Mouse (Mus musculus) gastrocnemius, adult 2 months (tissue): ENCODE measurements around the gene Capg. TPM values are rescaled to one million over a fixed set of nuclear protein-coding genes. Genes with fewer than 3 reads are reported as not detected.

Source experiments
- DNase-seq: peaks from one replicate; pipeline ENCODE4 v3.0.0; 2022
- H3K27ac ChIP-seq: fragments of 200-600 bp; 2 replicates; pipeline ENCODE4 v1.8.1; 2022; ENCODE audit warnings: mild to moderate bottlenecking
- H3K4me3 ChIP-seq: fragments of 200-600 bp; 2 replicates; pipeline ENCODE4 v1.8.1; 2022; ENCODE audit warnings: mild to moderate bottlenecking, moderate library complexity
- CTCF ChIP-seq: fragments of 200-600 bp; IDR thresholded peaks from 2 replicates; pipeline ENCODE4 v1.8.1; 2022; ENCODE audit warnings: antibody characterized with exemption, mild to moderate bottlenecking, moderate library complexity
- intact Hi-C: fragments of 180-260 bp; cut with DNase I; formaldehyde crosslinking; loops from one replicate; pipeline ENCODE4 v1.15.1; 2025
- total RNA-seq, 2 experiments: library from RNA; stranded (reverse); gene quantifications; 2 replicates each; pipeline ENCODE4 v1.2.3; 2021

Gene Capg
- total RNA-seq, 2 experiments from 2014 or later: 6.8 to 9.7 TPM

GRCm38 (mm10) chr6:72607676-72608075 is 63.5 kb downstream of the Capg start:
- intact Hi-C loops: no loop called here
- no peak overlapping the region for H3K4me3 ChIP-seq
- DNase-seq: no peak
- no peak overlapping the region for H3K27ac ChIP-seq
- TF ChIP-seq CTCF: no peak

DNA sequence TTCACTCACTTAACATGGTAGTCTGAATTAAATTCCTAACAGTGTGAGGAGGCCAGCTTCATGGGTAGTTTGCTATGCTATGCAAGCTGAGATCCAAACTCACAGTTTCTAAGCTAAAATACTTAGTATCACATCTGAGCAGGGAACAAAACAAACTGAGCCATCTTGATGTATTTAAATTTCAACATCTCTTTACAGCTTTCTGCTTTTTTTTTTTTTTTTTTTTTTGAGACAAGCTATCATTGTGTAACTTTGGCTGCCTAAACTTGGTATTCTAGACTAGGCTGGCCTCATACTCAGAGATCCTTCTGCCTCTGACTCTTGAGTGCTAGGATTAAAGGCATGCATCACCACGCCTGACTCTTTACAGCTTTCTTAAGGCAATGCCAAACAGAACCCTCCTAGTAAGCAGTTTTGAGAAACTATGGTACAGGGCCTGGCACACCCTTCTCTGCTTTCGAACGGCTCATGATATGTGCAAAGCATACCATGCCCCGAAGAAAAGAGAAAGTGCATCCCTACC is 64.5 kb downstream of the Capg start:
- Histone ChIP-seq H3K27ac (no peak overlapping the region), H3K4me3 (no peak overlapping the region)
- TF ChIP-seq CTCF: no peak
- no peak for DNase-seq
- intact Hi-C loops: no loop called here

GRCm38 (mm10) chr6:72610261-72610660 is 66.1 kb downstream of the Capg start:
- Histone ChIP-seq H3K27ac (no peak overlapping the region), H3K4me3 (no peak overlapping the region)
- DNase-seq: no peak
- TF ChIP-seq CTCF: no peak
- intact Hi-C loops: no loop called here

Other genes with a start within 250 kb of the Capg start
- not detected for gene Sftpb, start 239.8 kb upstream of the Capg start, total RNA-seq
- 10 to 100 TPM; 16.4 to 18.4 TPM for gene Usp39, start 199.2 kb upstream of the Capg start, total RNA-seq
- gene 0610030E20Rik, start 197.1 kb upstream of the Capg start, total RNA-seq: 10 to 100 TPM; 10.1 to 11.7 TPM
- gene Tmem150a, start 188.9 kb upstream of the Capg start, total RNA-seq: 10 to 100 TPM; 21.0 to 24.2 TPM
- gene Rnf181, start 177.4 kb upstream of the Capg start, total RNA-seq: 10 to 100 TPM; 24.9 to 26.6 TPM
- 100 to 1,000 TPM in 1 of 2 experiments, 10 to 100 TPM in 1; 97.5 to 102 TPM for gene Vamp5, start 163.9 kb upstream of the Capg start, total RNA-seq
- gene Vamp8, start 153.7 kb upstream of the Capg start, total RNA-seq: 10 to 100 TPM; 50.4 to 58.0 TPM
- 10 to 100 TPM; 12.2 to 17.3 TPM for gene Ggcx, start 130.1 kb upstream of the Capg start, total RNA-seq
- 100 to 1,000 TPM; 130 to 164 TPM for gene Mat2a, start 104.8 kb upstream of the Capg start, total RNA-seq
- gene Sh2d6, start 22.7 kb upstream of the Capg start, total RNA-seq: under 1 TPM; 0.59 to 0.99 TPM
- gene Elmod3, start 54.0 kb downstream of the Capg start, total RNA-seq: 1 to 10 TPM; 7.7 to 9.8 TPM
- gene Retsat, start 54.1 kb downstream of the Capg start, total RNA-seq: 10 to 100 TPM; 56.1 to 98.6 TPM
- 10 to 100 TPM; 23.2 to 29.0 TPM for gene Tgoln1, start 72.6 kb downstream of the Capg start, total RNA-seq
- gene Tcf7l1, start 244.9 kb downstream of the Capg start, total RNA-seq: 1 to 10 TPM; 4.9 to 7.5 TPM